Mouse (Mus musculus): Measurements from ENCODE around the gene Car11. TPM values are rescaled to one million over a fixed set of nuclear protein-coding genes. Genes with fewer than 3 reads are reported as not detected.

Gene Car11
- polyA plus RNA-seq, 1 experiment from 2014 or later, result 0.56 TPM

GRCm38 (mm10) chr7:45682144-45683126, 17.2 kb upstream of the Car11 start:
- no peaks in the 10 kb centered on the region for H3K36me3 ChIP-seq (ENCODE audit: inconsistent target)
- H3K27ac ChIP-seq, result no peak overlapping the region
- WGBS (ENCODE audit: missing documents), result 52% methylated on average over 14 of the region's 14 CpGs
- H3K4me3 ChIP-seq (ENCODE audit: inconsistent target), result no peak overlapping the region
- H3K79me2 ChIP-seq (ENCODE audit: inconsistent target), result no peaks in the 10 kb centered on the region

- no peak within 1 kb of the TSS for H3K4me3 ChIP-seq (ENCODE audit: inconsistent target)
- no peaks in the 10 kb centered on the region for H3K79me2 ChIP-seq (ENCODE audit: inconsistent target)
- H3K36me3 ChIP-seq (ENCODE audit: inconsistent target), result no peaks in the 10 kb centered on the region
- no peak within 1 kb of the TSS for H3K27ac ChIP-seq
- WGBS (ENCODE audit: missing documents), result 85% methylated on average over 7 of the region's 7 CpGs
Observed at GRCm38 (mm10) chr7:45683396-45684050, 16.1 kb upstream of the Car11 start, which contains the start of gene Ntn5. Gene Ntn5, plus strand, starts transcription at chr7:45684022.

GRCm38 (mm10) chr7:45685811-45686210, 13.8 kb upstream of the Car11 start:
- Histone ChIP-seq H3K36me3 (ENCODE audit: inconsistent target) (no peaks in the 10 kb centered on the region), H3K27ac (no peak overlapping the region), H3K79me2 (ENCODE audit: inconsistent target) (no peaks in the 10 kb centered on the region), H3K4me3 (ENCODE audit: inconsistent target) (no peak overlapping the region)
- 91% methylated on average over 10 of the region's 10 CpGs for WGBS (ENCODE audit: missing documents)

- no peak overlapping the region for H3K4me3 ChIP-seq (ENCODE audit: inconsistent target)
- H3K79me2 ChIP-seq (ENCODE audit: inconsistent target), result no peaks in the 10 kb centered on the region
- no peaks in the 10 kb centered on the region for H3K36me3 ChIP-seq (ENCODE audit: inconsistent target)
- WGBS (ENCODE audit: missing documents), result 70% methylated on average over 3 of the region's 3 CpGs
- no peak overlapping the region for H3K27ac ChIP-seq
Observed at GRCm38 (mm10) chr7:45686841-45687240, 12.8 kb upstream of the Car11 start.

- Histone ChIP-seq H3K79me2 (ENCODE audit: inconsistent target) (no peaks in the 10 kb centered on the region), H3K27ac (no peak overlapping the region), H3K4me3 (ENCODE audit: inconsistent target) (no peak overlapping the region), H3K36me3 (ENCODE audit: inconsistent target) (no peaks in the 10 kb centered on the region)
- WGBS (ENCODE audit: missing documents), result 50% methylated on average over 6 of the region's 6 CpGs
Observed at GRCm38 (mm10) chr7:45689099-45689498, 10.5 kb upstream of the Car11 start.

GRCm38 (mm10) chr7:45689800-45690199, 9.8 kb upstream of the Car11 start:
- Histone ChIP-seq H3K27ac (no peak overlapping the region), H3K36me3 (ENCODE audit: inconsistent target) (no peaks in the 10 kb centered on the region), H3K4me3 (ENCODE audit: inconsistent target) (no peak overlapping the region), H3K79me2 (ENCODE audit: inconsistent target) (no peaks in the 10 kb centered on the region)
- 88% methylated on average over 11 of the region's 11 CpGs for WGBS (ENCODE audit: missing documents)

- no peaks in the 10 kb centered on the region for H3K36me3 ChIP-seq (ENCODE audit: inconsistent target)
- WGBS (ENCODE audit: missing documents), result 95% methylated on average over 2 of the region's 2 CpGs
Observed at GRCm38 (mm10) chr7:45692364-45692763, 7.3 kb upstream of the Car11 start.

GRCm38 (mm10) chr7:45693921-45694591, 5.6 kb upstream of the Car11 start, which contains the start of gene Sec1:
Gene Sec1, minus strand, starts transcription at chr7:45694402.
- H3K36me3 ChIP-seq (ENCODE audit: inconsistent target), result no peaks in the 10 kb centered on the region
- H3K79me2 ChIP-seq (ENCODE audit: inconsistent target), result no peaks in the 10 kb centered on the region
- WGBS (ENCODE audit: missing documents), result 93% methylated on average over 45 of the region's 50 CpGs
- no peak within 1 kb of the TSS for H3K4me3 ChIP-seq (ENCODE audit: inconsistent target)
- H3K27ac ChIP-seq, result no peak within 1 kb of the TSS

More at GRCm38 (mm10) chr7:45692364-45692763, 7.3 kb upstream of the Car11 start:
- Histone ChIP-seq H3K27ac (no peak overlapping the region), H3K4me3 (ENCODE audit: inconsistent target) (no peak overlapping the region), H3K79me2 (ENCODE audit: inconsistent target) (no peaks in the 10 kb centered on the region)

- no peak overlapping the region for H3K4me3 ChIP-seq (ENCODE audit: inconsistent target)
- 34% methylated on average over 3 of the region's 6 CpGs for WGBS (ENCODE audit: missing documents)
- H3K36me3 ChIP-seq (ENCODE audit: inconsistent target), result no peaks in the 10 kb centered on the region
- no peaks in the 10 kb centered on the region for H3K79me2 ChIP-seq (ENCODE audit: inconsistent target)
- no peak overlapping the region for H3K27ac ChIP-seq
Observed at GRCm38 (mm10) chr7:45695098-45695497, 4.5 kb upstream of the Car11 start.

- Histone ChIP-seq H3K4me3 (ENCODE audit: inconsistent target) (no peak overlapping the region), H3K36me3 (ENCODE audit: inconsistent target) (no peaks in the 10 kb centered on the region), H3K27ac (no peak overlapping the region), H3K79me2 (ENCODE audit: inconsistent target) (no peaks in the 10 kb centered on the region)
- WGBS (ENCODE audit: missing documents), result 56% methylated on average over 1 of the region's 7 CpGs
Observed at GRCm38 (mm10) chr7:45697894-45698293, 1.7 kb upstream of the Car11 start.

- H3K27ac ChIP-seq, result no peak overlapping the region
- H3K36me3 ChIP-seq (ENCODE audit: inconsistent target), result no peaks in the 10 kb centered on the region
- 2% methylated on average over 20 of the region's 20 CpGs for WGBS (ENCODE audit: missing documents)
- H3K79me2 ChIP-seq (ENCODE audit: inconsistent target), result no peaks in the 10 kb centered on the region
- no peak overlapping the region for H3K4me3 ChIP-seq (ENCODE audit: inconsistent target)
Observed at GRCm38 (mm10) chr7:45700301-45701015, 815 bp downstream of the Car11 start.

GRCm38 (mm10) chr7:45701072-45701471, 1.4 kb downstream of the Car11 start:
- 56% methylated on average over 11 of the region's 11 CpGs for WGBS (ENCODE audit: missing documents)
- Histone ChIP-seq H3K36me3 (ENCODE audit: inconsistent target) (no peaks in the 10 kb centered on the region), H3K79me2 (ENCODE audit: inconsistent target) (peaks cover 3% of the 10 kb centered on the region; the same call in 1 of the 2 replicates), H3K4me3 (ENCODE audit: inconsistent target) (no peak overlapping the region), H3K27ac (no peak overlapping the region)

- no peak overlapping the region for H3K27ac ChIP-seq
- H3K36me3 ChIP-seq (ENCODE audit: inconsistent target), result no peaks in the 10 kb centered on the region
- peaks cover 5% of the 10 kb centered on the region; the same call in 1 of the 2 replicates for H3K79me2 ChIP-seq (ENCODE audit: inconsistent target)
- WGBS (ENCODE audit: missing documents), result 93% methylated on average over 11 of the region's 11 CpGs
- no peak overlapping the region for H3K4me3 ChIP-seq (ENCODE audit: inconsistent target)
Observed at GRCm38 (mm10) chr7:45701607-45702006, 2.0 kb downstream of the Car11 start.

- Histone ChIP-seq H3K36me3 (ENCODE audit: inconsistent target) (no peaks in the 10 kb centered on the region), H3K27ac (no peak overlapping the region), H3K79me2 (ENCODE audit: inconsistent target) (peaks cover 5% of the 10 kb centered on the region; the same call in 1 of the 2 replicates), H3K4me3 (ENCODE audit: inconsistent target) (no peak overlapping the region)
- 90% methylated on average over 10 of the region's 11 CpGs for whole genome bisulfite sequencing (ENCODE audit: missing documents)
Observed at GRCm38 (mm10) chr7:45702316-45702715, 2.7 kb downstream of the Car11 start.
